Mouse (Mus musculus) G1E (cell line): Measurements from ENCODE around the gene Cwc15.

Experiments used
- CTCF ChIP-seq: IDR thresholded peaks from 2 replicates; pipeline ENCODE4 v1.5.1; 2012; ENCODE audit warnings: low read depth, low read length, inconsistent platforms, mixed read lengths
- GATA1 ChIP-seq: IDR thresholded peaks from 2 replicates; pipeline ENCODE4 v1.6.1; 2012; ENCODE audit warnings: borderline replicate concordance, low read length, inconsistent platforms, mixed read lengths
- TAL1 ChIP-seq: conservative IDR thresholded peaks from 2 replicates; pipeline ENCODE4 v1.6.1; 2012; ENCODE audit warnings: low read depth, low read length, inconsistent platforms, mixed read lengths

DNA sequence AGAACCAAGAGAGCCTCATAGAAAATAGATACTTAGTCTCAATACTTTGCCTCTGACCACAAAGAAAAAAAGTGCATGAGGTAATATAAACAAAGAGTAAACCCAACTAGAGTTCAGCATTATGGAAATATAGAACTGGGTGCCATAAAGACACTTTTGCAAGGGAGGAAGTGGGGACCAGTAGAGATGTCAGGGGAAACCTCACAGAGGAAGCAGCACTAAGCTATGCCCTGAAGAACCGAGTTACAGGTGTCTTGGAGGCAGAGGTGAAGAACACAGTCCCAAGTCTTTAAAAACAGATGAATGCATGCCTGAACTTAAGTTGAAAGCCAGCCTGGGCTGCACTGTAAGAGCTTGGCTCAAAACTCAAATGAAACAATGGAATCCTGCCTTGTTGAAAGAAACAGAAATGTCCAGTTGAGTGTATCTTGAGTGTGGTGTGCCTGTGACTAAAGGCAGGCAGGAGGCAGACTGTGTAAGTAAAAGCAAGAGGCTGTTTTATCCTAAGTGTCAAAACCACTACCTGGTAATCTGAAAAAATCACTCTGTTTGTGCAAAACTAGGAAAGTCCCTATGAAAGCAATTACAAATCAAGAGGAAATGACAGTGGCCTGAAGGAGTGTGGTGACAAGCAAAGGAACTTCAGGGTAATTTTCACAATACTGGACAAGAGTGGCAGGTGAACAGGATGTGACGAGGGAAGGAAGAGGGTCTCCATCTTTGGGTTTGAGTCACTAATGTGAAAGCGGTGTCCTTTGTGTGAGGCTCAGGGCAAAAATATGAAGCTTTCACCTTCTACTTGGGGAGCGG is 1.3 kb upstream of the Cwc15 start:
- TF ChIP-seq CTCF (no peak), GATA1 (no peak), TAL1 (no peak)
